Mouse (Mus musculus): ENCODE measurements around the gene Klhl3.

Gene Klhl3

DNA sequence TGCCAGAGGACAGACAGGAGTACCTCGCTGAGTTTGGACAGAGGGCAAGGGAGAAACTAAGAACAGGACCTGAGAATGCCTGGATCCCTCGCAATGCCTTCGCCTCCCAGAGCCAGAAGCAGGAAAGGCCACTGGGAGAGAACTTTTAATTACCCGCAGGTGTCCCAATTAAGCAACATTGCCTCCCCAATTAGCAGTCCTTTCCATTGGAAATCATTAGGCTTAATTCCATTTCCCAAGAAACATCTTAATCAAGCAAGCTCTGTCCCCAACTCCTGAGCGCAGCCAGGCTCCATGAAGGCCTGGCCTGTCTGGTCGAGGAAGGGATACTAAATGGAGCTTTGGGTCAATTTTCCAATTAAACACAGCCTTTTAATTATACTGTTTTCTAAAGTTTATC lies 147.7 kb downstream of the Klhl3 start:
- DNase-seq (ENCODE audit: low read depth, low spot score): no peak

GRCm38 (mm10) chr13:57960254-57960653 lies 153.1 kb downstream of the Klhl3 start:
- no peak for DNase-seq (ENCODE audit: low read depth, low spot score)

GRCm38 (mm10) chr13:57959806-57960205 lies 153.6 kb downstream of the Klhl3 start:
- no peak for DNase-seq (ENCODE audit: low read depth, low spot score)
